Mouse (Mus musculus): ENCODE data around the gene Ifi207.
"Not testable (repeated sequence)": the region's sequence is repeated elsewhere in the genome, so short reads cannot be mapped to it uniquely, and the experiment has no call there.

Ifi207 gene

GRCm38 (mm10) chr1:173741656-173742055, at the start of gene Ifi207:
TSS of gene Ifi207 (minus strand) at chr1:173741747.
- no peak for DNase-seq (ENCODE audit: low spot score)

DNA sequence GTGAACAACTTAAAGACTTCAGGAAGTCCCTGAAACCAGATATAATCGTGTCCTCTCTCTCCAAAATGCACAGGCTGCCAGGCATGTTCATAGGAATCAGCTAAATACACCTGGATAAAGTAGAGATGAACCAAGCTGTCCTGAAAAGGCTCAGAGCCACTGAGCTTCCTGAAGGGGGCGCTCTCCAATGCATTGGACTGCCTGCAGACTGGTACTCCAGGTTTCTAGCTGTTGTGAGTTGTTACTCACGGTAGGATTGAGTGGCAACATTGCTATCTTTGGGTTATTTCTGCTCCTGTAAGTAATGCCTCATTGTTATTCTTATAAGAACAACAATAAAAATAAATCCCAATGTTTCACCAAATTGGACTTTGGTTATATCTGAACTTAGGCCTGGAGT, 31.9 kb upstream of the Ifi207 start:
- not testable (repeated sequence) for DNase-seq (ENCODE audit: low spot score)

DNA sequence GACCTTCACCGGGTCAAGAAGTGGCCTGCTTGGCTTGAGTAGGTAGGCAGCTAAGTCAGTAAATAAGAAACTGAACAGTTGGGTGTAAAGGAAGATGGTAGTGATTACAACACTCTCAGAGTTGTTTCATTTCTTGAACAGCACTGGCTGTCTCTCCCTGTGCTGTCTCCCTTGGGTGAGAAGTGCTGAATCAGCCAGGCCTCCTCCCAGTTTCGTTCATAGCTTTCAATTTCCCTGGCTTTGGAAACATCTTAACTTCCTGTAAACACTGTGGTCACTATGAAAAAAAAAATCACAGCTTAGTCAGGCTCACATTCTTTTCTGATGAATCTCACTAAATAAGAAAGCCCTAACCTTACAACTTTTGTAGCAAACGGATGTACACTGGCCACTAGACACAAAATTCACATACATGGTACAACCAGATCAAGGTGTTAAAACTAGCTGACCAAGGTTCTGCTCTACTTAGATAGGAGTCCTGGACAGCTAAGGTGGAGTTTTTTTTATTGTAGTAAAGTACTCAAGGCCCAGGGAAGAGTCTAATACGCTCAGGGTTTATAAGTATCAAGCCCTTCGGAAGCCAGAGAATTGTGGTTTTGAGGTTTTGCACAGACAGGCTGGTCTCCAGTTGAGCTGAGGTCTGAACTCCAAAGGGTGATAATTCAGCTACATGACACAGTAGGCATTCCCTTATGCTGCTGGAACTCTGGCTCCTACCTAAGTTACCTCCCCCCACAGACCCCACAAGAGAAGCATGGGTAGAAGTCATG, 25.5 kb upstream of the Ifi207 start, which contains the start of gene Ifi204:
Ifi204 (minus strand) TSS at position 96 of the 770 bp plus-strand sequence.
- DNase-seq (ENCODE audit: low spot score), result not testable (repeated sequence)

DNA sequence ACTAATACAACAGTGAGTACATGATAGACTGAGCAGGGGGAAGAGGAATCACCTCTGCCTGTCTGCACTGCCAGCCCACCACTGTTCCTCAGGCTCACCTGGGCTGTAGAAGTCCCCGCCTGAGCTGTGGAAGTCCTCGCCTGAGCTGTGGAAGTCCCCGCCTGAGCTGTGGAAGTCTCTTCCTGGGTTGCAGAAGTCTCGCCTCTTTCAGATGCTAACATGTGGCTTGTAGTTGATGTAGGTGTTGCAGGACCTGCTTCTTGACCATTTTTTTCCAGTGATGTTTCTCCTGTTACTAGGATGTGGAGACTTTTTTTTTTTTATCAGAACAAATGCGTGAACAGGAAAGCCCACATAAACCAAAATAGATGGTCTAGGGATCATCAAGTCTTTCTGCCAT, 18.5 kb upstream of the Ifi207 start:
- DNase-seq (ENCODE audit: low spot score), result not testable (repeated sequence)

DNA sequence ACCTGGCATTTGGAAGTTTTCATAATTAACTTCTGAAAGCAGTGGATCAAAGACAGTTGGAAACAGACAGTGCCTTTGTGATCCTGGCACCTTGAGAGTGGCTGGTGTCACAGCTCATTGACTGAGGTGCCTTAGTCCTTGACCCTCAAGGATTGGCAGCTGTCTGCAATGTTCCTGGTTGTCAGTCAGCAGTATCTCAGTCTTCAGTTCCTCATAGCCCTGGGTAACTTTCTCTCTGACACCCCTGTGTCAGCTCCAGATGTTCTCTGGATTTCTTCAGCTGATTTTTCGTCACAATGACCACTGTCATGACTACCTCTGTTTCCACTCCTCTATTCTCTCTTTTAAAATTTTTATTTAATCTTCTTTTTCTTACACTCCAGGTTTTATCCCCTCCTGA, 715 bp upstream of the Ifi207 start:
- no peak for DNase-seq (ENCODE audit: low spot score)

DNA sequence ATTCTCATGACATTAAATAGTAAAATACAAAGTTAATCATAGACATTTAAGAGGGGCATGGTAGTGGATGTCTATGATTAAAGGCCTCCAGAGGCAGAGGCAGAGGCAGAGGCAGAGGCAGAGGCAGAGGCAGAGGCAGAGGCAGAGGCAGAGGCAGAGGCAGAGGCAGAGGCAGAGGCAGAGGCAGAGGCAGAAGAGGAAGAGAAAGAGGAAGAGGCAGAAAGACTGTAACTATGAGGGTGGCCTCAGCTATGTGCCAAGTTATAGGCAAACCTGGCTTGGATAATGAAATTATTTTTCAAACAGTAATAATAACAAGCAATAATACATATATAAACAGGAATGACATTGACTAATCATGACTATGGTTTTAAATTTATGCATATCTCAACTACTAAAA, 1.0 kb downstream of the Ifi207 start:
- no peak for DNase-seq (ENCODE audit: low spot score)

GRCm38 (mm10) chr1:173736986-173737385, 4.6 kb downstream of the Ifi207 start:
- no peak for DNase-seq (ENCODE audit: low spot score)

DNA sequence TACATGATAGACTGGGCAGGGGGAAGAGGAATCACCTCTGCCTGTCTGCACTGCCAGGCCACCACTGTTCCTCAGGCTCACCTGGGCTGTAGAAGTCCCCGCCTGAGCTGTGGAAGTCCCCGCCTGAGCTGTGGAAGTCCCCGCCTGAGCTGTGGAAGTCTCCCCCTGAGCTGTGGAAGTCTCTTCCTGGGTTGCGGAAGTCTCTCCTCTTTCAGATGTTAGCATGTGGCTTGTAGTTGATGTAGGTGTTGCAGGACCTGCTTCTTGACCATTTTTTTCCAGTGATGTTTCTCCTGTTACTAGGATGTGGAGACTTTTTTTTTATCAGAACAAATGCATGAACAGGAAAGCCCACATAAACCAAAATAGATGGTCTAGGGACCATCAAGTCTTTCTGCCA, 6.5 kb downstream of the Ifi207 start:
- DNase-seq (ENCODE audit: low spot score), result not testable (repeated sequence)

- peak; percentile 41 for DNase-seq (ENCODE audit: low spot score)
Observed at GRCm38 (mm10) chr1:173733219-173733618, 8.3 kb downstream of the Ifi207 start.

- DNase-seq (ENCODE audit: low spot score), result no peak
Observed at GRCm38 (mm10) chr1:173694270-173694669, 47.3 kb downstream of the Ifi207 start.

DNA sequence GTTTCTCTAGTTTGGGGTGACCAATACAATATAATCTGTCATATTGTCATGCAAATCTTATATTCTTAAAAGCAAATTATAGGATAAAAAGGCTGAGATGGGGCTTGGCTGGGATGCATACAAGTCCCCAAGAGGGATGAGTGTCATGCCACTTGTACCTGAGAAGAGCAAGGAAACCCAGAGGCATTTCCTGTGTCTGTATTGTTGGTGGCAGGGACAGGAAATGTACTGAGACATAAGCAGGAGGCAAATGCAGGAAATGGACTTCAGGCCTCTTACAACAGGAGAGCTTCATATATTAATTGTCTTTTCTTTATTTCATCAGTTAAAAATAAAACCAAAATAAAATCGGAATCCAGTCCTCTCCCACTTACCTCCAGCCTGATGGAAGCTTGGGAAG, 62.9 kb downstream of the Ifi207 start:
- not testable (repeated sequence) for DNase-seq (ENCODE audit: low spot score)

- not testable (repeated sequence) for DNase-seq (ENCODE audit: low spot score)
Observed at GRCm38 (mm10) chr1:173673458-173674097, 68.0 kb downstream of the Ifi207 start, which contains the start of gene Ifi208. TSS of gene Ifi208 (plus strand) at chr1:173673675.

All from embryo, embryonic 10 days (tissue).